Mouse (Mus musculus) A20 (cell line): ENCODE measurements at regions not wholly inside any gene's neighbourhood (a gene's known extent, or its start where the extent isn't known, plus 50 kb on each side); places are given as distances from the start of the nearest gene placed in this dataset.

Source experiments
- DNase-seq: peaks from one replicate; pipeline ENCODE4 v3.0.0-alpha.2; 2011; ENCODE audit warnings: low read depth, low spot score

DNA sequence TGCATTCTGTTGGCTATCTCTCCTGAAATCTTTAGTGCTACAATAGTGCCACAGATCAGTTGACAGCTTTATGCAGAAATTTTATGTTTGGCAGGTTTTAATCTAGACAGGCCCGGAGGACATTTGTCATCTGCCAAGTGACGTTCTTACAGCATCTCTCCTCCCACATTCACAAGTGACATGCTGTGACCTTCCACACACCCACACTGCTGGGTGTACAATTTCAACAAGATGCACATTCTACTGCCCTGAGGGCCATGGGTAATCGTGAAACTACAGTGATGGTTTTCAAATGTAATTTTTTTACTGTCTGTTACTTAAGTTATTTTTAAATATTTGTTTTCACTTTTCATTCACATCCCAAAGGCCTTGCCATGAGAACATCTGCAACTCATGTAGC is 639.2 kb upstream of the Gm11114 start:
- no peak for DNase-seq

DNA sequence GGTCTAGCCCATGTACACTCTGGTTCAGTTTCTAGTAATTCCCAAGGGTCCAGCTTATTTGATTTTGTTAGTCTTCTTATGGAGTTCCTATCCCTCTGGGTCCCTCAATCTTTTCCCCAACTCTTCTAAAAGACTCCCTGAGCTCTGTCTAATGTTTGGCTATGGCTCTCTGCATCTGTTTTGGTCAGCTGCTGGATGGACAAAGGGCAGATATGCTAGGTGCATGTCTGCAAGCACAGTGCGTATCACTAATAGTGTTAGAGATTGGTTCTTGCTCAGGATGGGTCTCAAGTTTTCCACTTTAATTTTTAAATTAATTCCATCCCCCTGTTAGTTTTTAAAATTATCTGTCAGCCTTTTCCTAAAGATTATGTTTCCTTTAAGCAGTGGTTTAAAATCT is 634.2 kb upstream of the Gm11114 start:
- no peak for DNase-seq

DNA sequence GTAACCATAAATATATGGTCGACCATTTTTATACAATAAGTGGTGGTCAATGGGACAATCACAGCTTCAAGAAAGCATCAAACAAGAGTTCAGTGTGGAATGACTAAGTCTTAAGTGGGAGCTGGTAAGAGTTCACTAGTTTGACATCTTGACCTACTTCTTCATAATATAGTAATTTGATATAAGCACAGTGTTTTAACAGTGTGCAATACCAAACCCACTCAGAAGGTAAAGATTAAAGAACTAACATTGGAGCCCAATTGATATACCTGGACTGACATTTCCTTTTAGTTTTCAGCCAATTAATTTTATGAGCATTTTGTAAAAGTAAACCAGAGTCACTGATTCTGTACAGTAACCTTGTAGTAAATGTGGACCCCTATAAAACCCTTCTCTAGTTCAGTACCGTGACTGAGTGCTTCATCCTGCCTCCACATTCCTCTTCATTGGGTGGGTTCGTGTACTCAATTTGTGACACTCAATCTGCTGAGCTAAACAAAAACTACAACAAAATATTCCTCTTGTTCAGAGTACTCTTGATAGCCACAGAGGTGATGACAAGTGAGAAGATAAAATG is 593.9 kb upstream of the Gm11114 start:
- DNase-seq: no peak

DNA sequence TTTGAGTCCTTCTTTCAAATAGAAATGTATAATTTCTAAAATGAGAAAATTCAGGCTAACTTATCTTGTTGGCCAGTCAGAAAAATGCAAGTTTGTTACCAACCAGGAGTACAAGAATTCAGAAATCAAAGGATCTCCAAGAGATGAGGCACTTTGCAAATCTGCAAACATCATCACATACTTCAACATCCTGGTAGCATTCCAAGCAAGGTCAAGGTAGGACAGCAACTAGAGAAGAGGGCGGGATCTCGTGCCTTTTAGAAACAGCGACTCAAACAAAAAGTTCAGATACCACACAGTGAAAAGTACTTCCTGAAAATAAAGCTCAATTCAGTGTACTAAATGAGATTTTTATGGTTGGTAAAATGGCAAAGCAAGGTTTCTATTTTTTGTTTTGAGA is 593.2 kb upstream of the Gm11114 start:
- DNase-seq: no peak

DNA sequence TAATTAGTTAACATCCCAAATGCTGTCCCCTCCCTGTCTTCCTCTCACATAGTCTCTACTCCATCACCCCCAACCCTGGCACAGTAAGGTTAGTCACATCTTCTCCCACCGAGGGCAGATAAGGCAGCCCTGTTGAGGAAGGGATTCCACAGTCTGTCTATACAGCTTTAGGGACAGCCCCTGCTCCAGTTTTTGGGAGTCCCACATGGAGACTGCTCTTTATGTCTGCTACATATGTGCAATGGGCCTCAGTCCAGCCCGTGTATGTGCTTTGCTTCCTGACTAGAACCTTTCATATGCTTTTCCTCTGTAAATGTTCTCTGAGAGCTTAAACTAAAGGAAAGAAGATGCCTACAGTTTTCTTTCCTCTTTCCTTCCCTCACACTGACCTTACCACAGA is 592.1 kb upstream of the Gm11114 start:
- no peak for DNase-seq

DNA sequence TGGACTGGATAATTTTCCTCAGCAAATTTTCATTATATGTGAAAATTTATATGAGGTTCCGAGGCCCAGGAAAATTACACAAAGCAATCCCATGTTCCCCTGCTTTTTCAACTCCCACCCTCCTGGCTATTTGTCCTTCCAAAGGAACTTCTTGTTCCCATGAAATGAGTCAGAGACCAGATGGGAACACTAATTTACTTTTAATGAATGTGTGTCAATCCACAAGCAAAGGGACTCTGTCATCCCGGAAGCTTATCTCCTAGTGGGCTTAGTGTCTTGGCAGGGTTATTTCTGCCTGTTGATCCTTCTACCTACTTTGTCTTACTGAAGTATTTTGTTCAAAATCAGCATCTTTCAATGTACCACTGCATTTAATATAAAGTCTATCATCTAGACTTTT is 573.3 kb upstream of the Gm11114 start:
- no peak for DNase-seq

DNA sequence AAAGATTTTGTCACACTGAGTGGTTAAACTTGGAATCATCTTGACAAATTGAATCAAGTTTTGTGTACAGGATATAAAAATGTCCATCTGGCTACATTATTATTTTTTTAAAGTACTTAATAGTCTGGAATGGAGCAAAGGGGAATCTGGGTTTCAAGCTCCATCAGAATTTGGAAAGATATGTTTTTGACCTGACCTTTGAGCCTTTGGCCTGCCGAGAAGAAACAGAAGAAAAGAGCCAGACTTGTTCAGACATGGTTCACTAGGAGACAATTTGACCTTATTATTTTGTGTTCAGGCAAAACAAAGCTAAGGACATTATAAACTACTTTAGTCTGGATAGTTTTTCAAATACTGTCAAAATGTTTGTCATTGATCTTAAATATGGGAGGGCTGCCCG is 572.2 kb upstream of the Gm11114 start:
- DNase-seq: no peak

DNA sequence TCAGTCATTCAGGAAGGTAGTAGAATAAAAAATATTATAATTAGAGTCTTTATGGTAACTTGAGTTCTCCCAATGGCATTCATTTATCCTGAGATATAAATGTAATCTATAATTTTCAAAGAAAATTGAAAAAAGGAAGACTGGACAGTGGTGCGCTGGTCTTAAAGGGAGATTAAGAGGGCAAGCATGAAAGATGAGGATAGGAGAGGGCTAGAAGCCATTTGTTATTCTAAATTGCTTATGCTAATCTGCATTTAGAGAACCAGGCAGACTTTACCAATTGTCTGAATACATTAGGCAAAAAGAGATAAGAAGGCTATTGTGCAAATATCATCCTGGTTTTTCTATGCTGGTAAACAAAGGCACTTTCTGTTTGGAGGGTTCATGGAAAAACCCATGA is 558.2 kb upstream of the Gm11114 start:
- DNase-seq: no peak

DNA sequence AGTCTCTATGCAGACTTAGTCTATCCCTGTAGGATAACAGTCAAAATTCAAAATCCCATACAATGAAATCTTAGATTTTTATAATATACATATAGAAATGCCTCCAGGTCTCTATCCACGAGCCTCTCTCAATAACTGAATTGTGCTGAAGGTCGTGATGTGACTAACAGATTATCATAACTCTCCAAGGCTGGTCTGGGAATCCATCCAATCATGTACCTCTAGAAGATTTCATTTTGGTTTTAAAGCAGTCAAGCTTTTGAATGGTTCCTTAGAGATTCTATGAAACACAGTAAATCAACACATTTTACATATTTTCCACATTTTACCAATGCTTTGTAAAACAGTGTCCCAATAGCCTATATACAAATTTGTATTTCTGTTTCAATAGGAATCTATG is 557.7 kb upstream of the Gm11114 start:
- DNase-seq: no peak

DNA sequence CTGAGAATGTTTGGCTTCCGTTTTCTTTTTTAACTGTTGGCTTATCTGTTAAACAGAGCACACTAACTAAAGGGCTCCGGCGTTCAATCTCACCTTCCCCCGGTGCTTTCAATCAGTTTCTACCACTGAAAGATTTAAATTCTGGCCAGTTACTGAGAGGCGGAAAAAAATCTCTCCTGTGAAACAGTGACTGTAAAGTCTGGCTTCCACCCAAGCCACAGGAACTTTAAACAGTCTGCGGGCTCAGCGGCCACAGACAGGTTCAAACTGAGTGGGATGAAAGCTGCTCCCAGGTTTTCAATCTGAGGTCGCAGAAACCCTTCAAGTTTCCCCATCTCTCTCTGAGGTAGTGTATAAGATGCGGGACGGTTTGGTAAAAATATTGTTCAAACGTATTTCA is 538.2 kb upstream of the Gm11114 start:
- no peak for DNase-seq

DNA sequence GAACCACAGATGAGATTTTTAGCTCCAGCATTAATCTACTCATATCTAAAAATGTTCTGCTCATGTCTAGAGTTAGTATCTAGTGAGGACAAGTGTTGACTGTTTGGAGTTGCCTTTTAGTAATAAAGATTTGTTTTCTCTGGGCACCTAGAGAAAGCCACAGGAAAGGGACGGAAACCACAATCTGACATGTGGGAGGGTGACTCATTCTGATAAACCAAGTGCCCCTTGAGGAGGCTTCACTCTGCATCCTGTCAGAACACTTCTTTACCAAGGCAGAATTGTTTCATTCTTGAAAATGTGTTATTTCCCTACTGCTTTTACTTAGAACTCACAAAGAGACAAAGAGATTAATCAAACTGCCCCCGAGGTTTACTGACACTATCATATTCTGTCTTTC is 537.4 kb upstream of the Gm11114 start:
- DNase-seq: no peak

DNA sequence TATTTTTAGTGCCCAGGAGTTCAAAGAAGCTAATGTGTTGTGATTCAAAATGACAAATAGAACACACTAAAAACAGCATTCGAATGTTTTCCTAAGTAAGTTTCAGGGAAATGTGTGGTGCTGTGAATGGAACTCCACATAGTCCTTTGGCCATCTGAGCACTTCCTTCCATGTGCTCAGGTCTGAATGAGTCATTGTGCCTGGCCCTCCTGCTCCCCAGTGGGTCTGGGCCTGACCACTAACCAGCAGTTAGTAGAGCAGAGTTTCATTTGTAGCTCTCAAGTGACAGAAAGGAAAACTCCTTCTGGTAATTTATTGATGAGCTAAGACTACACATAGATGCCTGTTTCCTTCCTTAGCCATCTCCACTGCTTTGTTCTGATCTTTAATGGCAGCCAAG is 533.4 kb upstream of the Gm11114 start:
- DNase-seq: no peak

DNA sequence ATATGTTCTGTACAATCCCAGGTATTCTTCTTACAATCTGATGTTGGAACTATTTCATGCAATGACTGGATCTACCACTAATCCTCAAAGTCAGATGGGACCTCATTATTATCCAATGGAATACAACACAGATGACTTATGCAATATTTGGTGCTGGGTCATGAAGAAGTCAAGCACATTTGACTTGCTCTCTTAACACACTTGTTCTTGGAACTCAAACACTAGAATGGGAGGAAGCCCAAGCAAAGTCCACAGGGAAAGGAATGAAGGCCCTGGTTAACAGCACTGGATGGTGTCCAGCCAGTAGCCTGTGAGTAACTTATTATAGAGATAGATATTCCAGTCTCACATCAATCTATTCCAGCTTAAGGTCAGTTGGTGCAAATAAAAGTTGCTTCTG is 486.8 kb upstream of the Gm11114 start:
- DNase-seq: no peak

DNA sequence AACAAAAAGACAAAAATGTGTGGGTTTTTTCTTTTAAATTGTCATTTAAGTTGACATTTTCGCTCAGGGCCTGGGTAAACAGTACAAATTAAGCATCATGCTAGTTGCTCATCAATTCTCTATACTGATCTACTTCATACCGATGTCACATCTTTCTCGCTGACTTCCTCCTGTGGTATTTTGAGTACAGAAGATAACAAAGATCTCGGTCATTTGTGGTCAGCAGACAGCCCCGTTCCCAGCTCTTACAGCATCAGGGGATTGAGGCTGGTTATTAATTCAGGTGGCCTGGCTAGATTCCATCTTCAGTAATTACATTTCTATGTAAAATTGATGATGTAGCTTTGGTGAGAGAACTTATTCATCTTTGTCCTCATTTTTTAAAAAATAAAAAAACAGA is 483.6 kb upstream of the Gm11114 start:
- DNase-seq: no peak

DNA sequence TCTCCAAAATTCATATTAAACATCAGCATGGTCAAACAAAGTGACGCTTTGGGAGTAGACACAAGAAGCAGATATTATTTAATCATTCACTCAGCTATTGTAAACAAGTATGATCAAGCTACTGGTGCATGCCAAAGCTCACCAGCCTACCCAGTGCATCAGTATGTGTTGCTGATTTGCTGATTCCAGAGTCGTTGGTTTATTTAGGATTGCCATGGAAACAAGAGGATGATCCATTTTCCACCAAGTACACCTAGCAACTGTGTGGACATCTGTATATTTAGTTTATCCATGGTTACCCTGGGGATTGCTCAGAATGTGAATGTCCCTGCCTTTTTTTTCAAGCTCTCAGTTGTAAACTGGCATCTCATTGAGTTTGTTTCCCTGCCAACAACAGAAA is 481.9 kb upstream of the Gm11114 start:
- no peak for DNase-seq

DNA sequence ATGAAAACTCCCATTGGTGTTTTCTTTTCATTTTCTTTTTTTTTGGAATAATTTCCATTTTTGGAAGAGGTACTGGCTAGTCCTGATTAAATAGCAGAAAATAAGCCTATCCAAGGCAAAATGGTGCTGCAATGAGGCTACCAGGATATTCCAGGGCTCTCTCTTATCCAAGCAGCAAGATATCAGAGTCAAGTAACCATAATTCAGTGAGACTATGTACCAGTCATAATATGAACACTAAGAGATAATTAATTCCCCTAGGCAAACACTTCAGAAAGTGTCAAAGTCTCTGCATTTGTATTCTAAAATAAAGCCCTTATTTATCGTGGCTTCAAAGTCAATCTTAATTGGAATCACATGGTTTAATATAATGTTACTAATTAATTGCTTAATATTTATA is 475.1 kb upstream of the Gm11114 start:
- DNase-seq: no peak

DNA sequence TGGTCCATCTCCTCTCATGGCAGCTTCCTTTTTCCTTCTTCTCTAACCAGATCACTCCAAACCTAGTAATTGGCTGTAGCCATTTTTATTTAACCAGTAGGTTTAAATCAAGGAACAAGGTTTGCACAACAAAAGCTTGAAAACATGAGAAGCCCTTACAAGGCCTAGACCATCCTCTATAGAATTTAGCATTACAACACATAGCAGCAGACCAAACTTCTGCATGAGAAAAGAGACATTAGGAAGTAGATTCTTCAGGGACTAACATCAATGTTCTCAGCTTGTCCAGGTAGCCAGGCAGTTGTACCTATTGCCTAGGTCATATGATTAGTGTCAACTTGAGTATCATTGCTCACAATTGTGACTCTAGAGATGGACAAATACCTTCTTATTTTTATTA is 468.6 kb upstream of the Gm11114 start:
- DNase-seq: no peak

DNA sequence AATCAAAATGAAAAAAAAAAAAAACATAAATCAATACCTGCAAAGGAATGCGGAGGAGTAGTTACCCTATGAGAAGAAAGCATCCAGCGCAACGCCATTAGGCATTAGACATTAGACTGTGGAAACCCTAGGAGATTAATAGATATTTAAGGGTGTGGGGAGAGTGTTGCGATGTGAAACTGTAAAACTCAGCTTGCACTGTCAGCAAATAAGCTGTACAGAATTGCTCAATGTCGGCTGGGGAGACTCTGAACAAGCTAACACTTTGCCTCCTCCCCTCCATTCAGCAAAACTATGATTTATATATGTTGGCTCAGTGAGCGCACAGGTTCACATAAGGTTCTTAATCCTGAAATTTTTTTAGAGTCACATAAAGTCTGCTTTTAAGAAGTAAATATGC is 451.0 kb upstream of the Gm11114 start:
- DNase-seq: no peak

DNA sequence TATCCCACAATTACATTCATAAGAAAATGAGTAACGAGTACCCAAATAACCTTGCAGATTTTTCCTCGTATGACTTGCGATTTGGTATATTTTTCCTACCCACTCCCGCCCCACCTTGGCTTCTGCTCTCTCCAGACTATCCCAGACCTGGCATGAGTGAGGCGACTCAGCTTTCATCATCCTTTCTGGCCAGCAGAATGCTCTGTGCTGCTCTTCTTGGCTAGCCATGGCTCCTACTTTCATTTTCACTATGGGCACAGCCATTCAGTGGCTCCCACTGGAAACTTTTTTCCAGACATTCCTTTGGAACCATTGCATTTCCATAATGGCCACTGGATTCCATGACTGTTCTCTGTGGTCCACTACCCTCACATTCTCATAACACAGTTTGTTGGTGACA is 449.1 kb upstream of the Gm11114 start:
- no peak for DNase-seq

DNA sequence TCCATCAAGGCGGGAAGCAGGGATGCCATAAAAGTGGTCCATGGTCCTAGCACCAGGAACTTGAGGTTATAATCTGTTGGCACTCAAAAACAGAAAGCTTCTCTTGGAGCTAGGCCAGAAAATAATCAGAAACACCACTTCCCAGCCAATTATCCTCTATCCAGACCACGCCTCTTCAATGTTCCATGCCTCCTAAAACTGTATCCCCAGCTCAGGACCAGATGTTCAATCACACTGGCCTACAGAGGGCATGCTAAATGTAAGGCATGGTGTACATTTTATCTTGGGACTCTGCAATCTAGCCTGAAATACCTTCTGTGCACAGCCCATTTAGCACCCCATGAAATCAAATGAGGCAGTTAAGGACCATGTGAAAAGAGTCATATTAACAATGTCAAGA is 418.4 kb upstream of the Gm11114 start:
- no peak for DNase-seq

DNA sequence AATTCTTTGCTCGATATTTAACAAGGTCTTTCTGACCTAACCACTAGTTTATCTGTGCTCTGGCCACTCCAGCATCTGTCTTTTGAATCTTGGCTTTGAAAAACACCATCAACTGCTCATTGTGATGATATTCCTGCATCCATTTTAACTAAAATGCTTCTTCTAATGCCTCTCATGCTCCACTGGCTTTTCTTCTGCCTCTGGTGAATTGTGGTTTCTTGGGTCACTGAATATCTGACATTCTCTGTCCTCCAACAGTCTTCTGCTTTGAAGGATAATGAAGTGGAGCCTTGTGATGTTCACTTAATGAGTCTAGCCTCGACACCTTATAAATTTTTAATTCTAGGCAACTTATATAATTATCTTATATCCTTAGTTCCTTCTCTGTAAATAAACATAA is 416.5 kb upstream of the Gm11114 start:
- DNase-seq: no peak

DNA sequence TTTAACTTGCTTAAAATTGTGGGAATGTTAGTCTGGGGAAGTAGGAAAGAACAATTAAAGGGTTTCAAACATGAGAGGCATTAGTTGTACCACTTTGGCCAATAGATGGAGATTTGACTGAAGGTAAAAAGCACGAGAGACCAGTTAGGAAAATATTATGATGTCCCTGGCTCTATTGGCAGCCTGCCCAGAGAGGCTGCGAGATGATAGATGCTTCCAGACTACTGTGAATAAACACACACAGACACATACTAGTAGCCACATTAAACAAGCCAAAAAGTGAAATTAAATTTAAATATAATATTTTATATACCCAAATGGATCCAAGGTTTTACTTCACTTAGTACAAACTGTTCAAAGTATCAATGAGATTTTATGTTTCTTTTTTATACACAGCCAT is 411.9 kb upstream of the Gm11114 start:
- DNase-seq: no peak

DNA sequence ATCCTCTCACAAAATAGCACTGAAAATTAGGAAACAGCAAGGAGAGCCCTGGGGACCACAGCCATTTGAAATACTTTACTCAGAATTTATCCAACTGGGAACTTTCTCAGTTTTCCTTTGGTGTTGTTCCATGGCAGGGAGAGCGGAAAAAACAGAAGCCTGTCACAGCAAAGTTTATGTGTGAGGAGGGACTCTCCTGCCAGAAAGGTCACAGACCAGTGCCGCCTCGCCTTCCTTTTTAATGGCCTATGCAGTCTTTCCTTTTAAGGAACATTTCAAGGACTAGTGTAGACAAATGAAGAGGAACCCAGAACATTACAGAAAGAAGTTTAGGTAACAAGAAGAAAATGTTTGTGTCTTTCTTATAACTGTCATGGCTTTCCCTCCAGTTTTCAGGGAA is 406.3 kb upstream of the Gm11114 start:
- DNase-seq: no peak

DNA sequence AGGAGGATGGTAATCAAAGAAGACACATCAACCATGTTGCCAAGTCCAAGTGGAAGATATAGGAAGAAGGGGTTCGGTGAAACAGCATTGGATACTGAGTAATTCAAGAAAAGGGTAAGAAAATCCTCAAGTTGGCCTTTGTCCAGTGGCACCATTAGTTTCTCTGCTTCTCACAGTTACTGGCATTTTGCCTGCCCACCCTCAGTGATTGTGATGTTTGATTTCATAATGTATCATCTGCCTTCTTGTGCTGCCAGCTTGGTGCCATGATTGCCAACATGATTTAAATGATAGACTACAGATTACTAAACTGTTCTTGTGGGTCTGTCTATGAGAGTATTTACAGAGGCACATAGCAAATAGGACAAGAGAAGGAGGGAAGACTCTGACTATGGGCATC is 399.3 kb upstream of the Gm11114 start:
- no peak for DNase-seq

DNA sequence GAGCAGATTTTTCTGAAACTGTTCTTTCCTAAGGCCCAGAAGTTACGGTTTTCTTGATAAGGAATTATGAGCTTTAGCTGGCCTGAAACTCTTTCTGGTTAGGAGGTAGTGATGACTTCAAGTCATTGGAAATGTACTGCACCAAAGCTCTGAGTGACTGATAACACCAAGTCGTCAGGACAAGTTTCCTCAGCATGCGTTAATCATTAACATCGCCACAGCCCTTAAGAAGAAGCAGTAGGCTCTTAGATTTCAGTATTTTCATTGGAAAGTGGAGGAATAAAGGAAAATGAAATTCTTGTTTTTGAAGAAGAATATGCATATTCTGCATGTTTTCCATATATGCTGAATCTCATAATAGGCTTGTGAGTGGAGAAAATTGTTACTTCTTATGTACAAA is 390.3 kb upstream of the Gm11114 start:
- DNase-seq: no peak
